Mouse (Mus musculus) CD8-positive naive resting alpha-beta T cell, adult 2 months (primary cell): ENCODE measurements around the gene Wnk2.

Experiments
- DNase-seq, 2 experiments: peaks; one replicate each; pipeline ENCODE4 v3.0.0; 2022; ENCODE audit warnings: low read depth in 2 of 2, low spot score in 2 of 2

Gene Wnk2

GRCm38 (mm10) chr13:49178839-49179585 lies 31.2 kb upstream of the Wnk2 start:
- no peak for DNase-seq

- DNase-seq = no peak
Measured at GRCm38 (mm10) chr13:49175509-49175908, 27.7 kb upstream of the Wnk2 start.

- peak; percentile 64 to 70 for DNase-seq
Measured at GRCm38 (mm10) chr13:49172971-49173596, 25.3 kb upstream of the Wnk2 start.

GRCm38 (mm10) chr13:49172335-49172734 lies 24.5 kb upstream of the Wnk2 start:
- no peak for DNase-seq

- no peak for DNase-seq
Measured at GRCm38 (mm10) chr13:49171729-49172128, 23.9 kb upstream of the Wnk2 start.

GRCm38 (mm10) chr13:49170623-49171022 lies 22.8 kb upstream of the Wnk2 start:
- no peak for DNase-seq

- DNase-seq = peak; percentile 67 to 69
Measured at GRCm38 (mm10) chr13:49169448-49170207, 21.8 kb upstream of the Wnk2 start.

- no peak for DNase-seq
Measured at GRCm38 (mm10) chr13:49167081-49167480, 19.3 kb upstream of the Wnk2 start.

- no peak for DNase-seq
Measured at GRCm38 (mm10) chr13:49163645-49164044, 15.8 kb upstream of the Wnk2 start.

GRCm38 (mm10) chr13:49162722-49163121 lies 14.9 kb upstream of the Wnk2 start:
- no peak for DNase-seq

GRCm38 (mm10) chr13:49161236-49161635 lies 13.4 kb upstream of the Wnk2 start:
- no peak for DNase-seq

GRCm38 (mm10) chr13:49158040-49158713 lies 10.4 kb upstream of the Wnk2 start:
- DNase-seq = no peak

- DNase-seq = no peak
Measured at GRCm38 (mm10) chr13:49156645-49157044, 8.8 kb upstream of the Wnk2 start.

- DNase-seq = no peak
Measured at GRCm38 (mm10) chr13:49154621-49155020, 6.8 kb upstream of the Wnk2 start.

GRCm38 (mm10) chr13:49154028-49154427 lies 6.2 kb upstream of the Wnk2 start:
- DNase-seq = no peak

GRCm38 (mm10) chr13:49148687-49149086 lies 873 bp upstream of the Wnk2 start:
- DNase-seq = no peak

GRCm38 (mm10) chr13:49147007-49147857 lies 582 bp downstream of the Wnk2 start:
- no peak for DNase-seq

GRCm38 (mm10) chr13:49146698-49147006 lies 1.2 kb downstream of the Wnk2 start:
- DNase-seq = no peak

- DNase-seq = no peak
Measured at GRCm38 (mm10) chr13:49146040-49146697, 1.6 kb downstream of the Wnk2 start.

- DNase-seq = no peak
Measured at GRCm38 (mm10) chr13:49145396-49145795, 2.4 kb downstream of the Wnk2 start.
